Mouse (Mus musculus): ENCODE results near the gene Aven.

The Aven gene

GRCm38 (mm10) chr2:112632536-112632935 lies 139.8 kb downstream of the Aven start:
- intact Hi-C loops (cut with DNase I), result no loop called here

GRCm38 (mm10) chr2:112637206-112637605 lies 144.4 kb downstream of the Aven start:
- intact Hi-C loops (cut with DNase I), result no loop called here

- intact Hi-C loops (cut with DNase I), result no loop called here
Observed at GRCm38 (mm10) chr2:112653836-112654235, 161.1 kb downstream of the Aven start.

- intact Hi-C loops (cut with DNase I), result no loop called here
Observed at GRCm38 (mm10) chr2:112656131-112656530, 163.4 kb downstream of the Aven start.

GRCm38 (mm10) chr2:112669461-112669860 lies 176.7 kb downstream of the Aven start:
- intact Hi-C loops (cut with DNase I), result loop anchor here (5.0 kb wide), 1 partner anchor 93 kb away; no protein-coding TSS in a partner anchor

GRCm38 (mm10) chr2:112676175-112676574 lies 183.4 kb downstream of the Aven start:
- intact Hi-C loops (cut with DNase I), result no loop called here

- intact Hi-C loops (cut with DNase I), result no loop called here
Observed at GRCm38 (mm10) chr2:112676721-112677120, 184.0 kb downstream of the Aven start.

- intact Hi-C loops (cut with DNase I), result no loop called here
Observed at GRCm38 (mm10) chr2:112677246-112677645, 184.5 kb downstream of the Aven start.

GRCm38 (mm10) chr2:112681817-112682216 lies 189.1 kb downstream of the Aven start:
- intact Hi-C loops (cut with DNase I), result no loop called here

Small RNA genes lying within 50 kb of the gene (microRNA-seq; reads per million reads assigned to microRNA genes)
- 0 reads per million in 2 experiments for gene Gm44374

Data from adrenal gland (tissue).